Mouse (Mus musculus) liver, embryonic 15.5 days (tissue): ENCODE measurements around the gene Srgap2. TPM values are rescaled to one million over a fixed set of nuclear protein-coding genes. Genes with fewer than 3 reads are reported as not detected.
A peak's percentile ranks its signal among the peaks of the same experiment; 100 is the strongest.

ENCODE experiments used
- ATAC-seq: fragments of 200-750 bp; cut with Nextera tagmentation; 2 replicates; pipeline ENCODE4 v1.8.0; 2017; ENCODE audit warnings: moderate number of reproducible peaks, mild to moderate bottlenecking, moderate library complexity; ENCODE audit not compliant: insufficient read depth
- H3K27ac ChIP-seq: fragments of 300-500 bp; sonication (generic); replicated peaks from 2 replicates; pipeline ENCODE4 v1.5.1; 2015; ENCODE audit warnings: mild to moderate bottlenecking, inconsistent platforms
- H3K27me3 ChIP-seq: fragments of 300-500 bp; sonication (generic); 2 replicates; pipeline ENCODE4 v1.6.1; 2015; ENCODE audit warnings: mild to moderate bottlenecking, inconsistent platforms
- H3K36me3 ChIP-seq: fragments of 300-500 bp; sonication (generic); replicated peaks from 2 replicates; pipeline ENCODE4 v1.6.1; 2015; ENCODE audit warnings: moderate library complexity, mild to moderate bottlenecking, inconsistent platforms
- H3K4me1 ChIP-seq: fragments of 300-500 bp; sonication (generic); replicated peaks from 2 replicates; pipeline ENCODE4 v1.6.1; 2015; ENCODE audit warnings: inconsistent platforms
- H3K4me2 ChIP-seq: fragments of 300-500 bp; sonication (generic); 2 replicates; pipeline ENCODE4 v1.6.1; 2015; ENCODE audit warnings: moderate library complexity, mild to moderate bottlenecking, inconsistent platforms
- H3K4me3 ChIP-seq: fragments of 300-500 bp; sonication (generic); replicated peaks from 2 replicates; pipeline ENCODE4 v1.5.1; 2015; ENCODE audit warnings: mild to moderate bottlenecking, inconsistent platforms
- H3K9ac ChIP-seq: fragments of 300-500 bp; sonication (generic); 2 replicates; pipeline ENCODE4 v1.6.1; 2015; ENCODE audit warnings: moderate library complexity, mild to moderate bottlenecking, inconsistent platforms
- H3K9me3 ChIP-seq: fragments of 300-500 bp; sonication (generic); replicated peaks from 2 replicates; pipeline ENCODE4 v1.6.1; 2016; ENCODE audit warnings: inconsistent platforms
- WGBS: fragments of 180-500 bp; shearing (Covaris S2); methylation state at CpG from one replicate; pipeline ENCODE4 v1.1.7; 2015; ENCODE audit warnings: mixed read lengths; ENCODE audit not compliant: insufficient replicate concordance; 5-methylcytosine and 5-hydroxymethylcytosine counted together
- polyA plus RNA-seq: library from polyadenylated mRNA; unstranded; fragments of >200 nt; fragmentation: Nextera tagmentation; extraction: Ambion mirVana; gene quantifications from 2 replicates; pipeline ENCODE4 v1.2.1, GENCODE M21; 2015

The Srgap2 gene
- polyA plus RNA-seq, 1 experiment from 2014 or later = 3.8 TPM

DNA sequence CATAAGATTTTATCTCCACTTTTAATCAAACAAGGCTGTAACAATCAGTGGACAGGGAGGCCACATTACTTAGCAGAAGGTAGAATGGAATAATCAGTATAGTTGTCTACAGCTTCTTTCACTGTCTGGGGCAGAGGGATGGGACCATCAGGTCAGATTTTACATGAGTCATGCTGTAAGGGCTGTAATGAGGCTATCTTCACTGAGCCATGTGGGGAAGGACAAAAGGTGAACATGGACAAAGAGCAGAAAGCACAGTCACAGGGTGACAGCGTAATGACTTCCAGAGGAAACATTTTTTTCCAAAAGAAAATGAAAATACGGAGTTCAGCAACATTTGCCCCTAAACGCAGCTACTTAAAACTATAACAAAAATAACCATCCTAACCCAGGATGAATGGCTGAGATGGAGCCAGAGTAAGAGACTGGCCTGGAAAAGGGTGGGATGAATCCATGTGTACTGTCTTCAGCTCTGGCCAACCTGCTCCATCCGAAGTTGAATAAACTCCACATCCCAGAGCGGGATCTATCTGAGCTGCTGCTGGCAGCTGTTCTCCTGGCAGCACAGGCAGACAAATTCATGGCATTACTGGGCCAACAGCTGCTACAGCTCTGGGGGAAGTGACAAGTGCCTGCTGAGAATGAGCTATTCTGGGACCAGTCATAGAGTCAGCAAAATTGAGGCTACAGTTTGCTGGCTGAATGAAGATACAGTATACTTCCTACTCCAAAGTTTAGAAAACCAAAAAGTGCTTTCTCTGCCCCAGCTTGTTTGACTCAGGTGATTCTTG is 95.5 kb downstream of the Srgap2 start:
- H3K9ac ChIP-seq = no peak overlapping the region
- H3K27me3 ChIP-seq = no peaks in the 10 kb centered on the region
- H3K36me3 ChIP-seq = no peaks in the 10 kb centered on the region
- no peak overlapping the region for H3K4me3 ChIP-seq
- no peaks in the 10 kb centered on the region for H3K9me3 ChIP-seq
- H3K4me2 ChIP-seq = no peak overlapping the region
- H3K27ac ChIP-seq = no peak overlapping the region
- no peak for ATAC-seq
- H3K4me1 ChIP-seq = peaks cover 18% of the 10 kb centered on the region
- WGBS = 70% methylated on average over 5 of the region's 5 CpGs

DNA sequence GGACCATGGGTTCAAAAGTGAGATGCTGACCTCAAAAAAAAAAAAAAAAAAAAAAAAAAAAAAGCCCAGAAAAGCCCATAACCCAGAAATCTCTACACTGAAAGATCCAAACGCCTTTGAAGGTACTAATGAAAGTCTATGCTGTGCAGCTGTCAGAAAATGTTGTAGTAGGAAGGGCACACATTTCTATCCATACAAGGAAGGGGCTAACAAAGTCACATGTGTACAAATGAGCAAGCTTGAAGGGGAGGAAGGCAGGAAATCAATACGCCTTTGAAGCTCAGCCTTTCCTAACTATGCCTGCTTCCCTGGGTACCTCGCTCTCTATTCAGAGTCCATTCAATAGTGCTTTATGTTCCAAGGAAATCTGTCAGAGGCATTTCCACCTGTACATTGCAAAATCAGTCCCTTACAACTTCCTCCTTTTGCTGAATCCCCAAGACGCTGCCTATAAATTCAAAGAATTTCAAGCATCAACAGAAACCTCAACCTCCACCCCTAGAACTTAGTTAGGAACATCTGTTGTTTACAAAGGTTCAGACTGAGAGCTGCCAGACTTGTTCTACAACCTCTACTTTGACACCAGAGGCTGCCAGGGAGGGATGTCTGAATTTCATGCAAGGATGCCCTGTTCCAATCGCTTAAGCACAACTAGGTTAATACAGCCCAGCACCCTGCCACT is 99.9 kb downstream of the Srgap2 start:
- no peak for ATAC-seq
- H3K36me3 ChIP-seq = no peaks in the 10 kb centered on the region
- 41% methylated on average over 5 of the region's 5 CpGs for WGBS
- no peak overlapping the region for H3K27ac ChIP-seq
- no peak overlapping the region for H3K4me2 ChIP-seq
- H3K9me3 ChIP-seq = no peaks in the 10 kb centered on the region
- H3K4me1 ChIP-seq = peaks cover 18% of the 10 kb centered on the region
- H3K4me3 ChIP-seq = no peak overlapping the region
- H3K9ac ChIP-seq = no peak overlapping the region
- H3K27me3 ChIP-seq = no peaks in the 10 kb centered on the region

DNA sequence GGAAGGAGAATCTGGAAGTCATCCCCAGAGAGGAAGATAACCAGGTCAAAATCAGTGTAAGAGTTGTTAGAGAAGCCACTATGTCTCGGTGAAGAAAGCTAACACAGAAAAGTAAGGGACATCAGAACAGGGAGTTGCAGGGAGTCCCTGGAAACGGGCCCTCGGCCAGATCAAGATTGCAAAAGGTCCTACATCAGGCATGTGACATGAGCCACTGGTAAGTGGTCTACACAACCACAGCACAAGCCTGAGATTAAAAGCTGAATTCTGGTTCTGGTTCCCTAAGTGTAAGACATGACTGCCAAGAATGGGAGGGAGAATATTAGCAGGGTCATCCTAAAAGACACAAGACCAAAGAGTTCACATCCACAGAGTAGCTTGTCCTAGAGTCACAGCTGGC is 104.1 kb downstream of the Srgap2 start:
- Histone ChIP-seq H3K27me3 (no peaks in the 10 kb centered on the region), H3K9ac (no peak overlapping the region), H3K9me3 (no peaks in the 10 kb centered on the region), H3K4me1 (peaks cover 13% of the 10 kb centered on the region), H3K27ac (no peak overlapping the region), H3K36me3 (no peaks in the 10 kb centered on the region), H3K4me2 (no peak overlapping the region), H3K4me3 (no peak overlapping the region)
- no peak for ATAC-seq
- WGBS = 60% methylated on average over 3 of the region's 3 CpGs

DNA sequence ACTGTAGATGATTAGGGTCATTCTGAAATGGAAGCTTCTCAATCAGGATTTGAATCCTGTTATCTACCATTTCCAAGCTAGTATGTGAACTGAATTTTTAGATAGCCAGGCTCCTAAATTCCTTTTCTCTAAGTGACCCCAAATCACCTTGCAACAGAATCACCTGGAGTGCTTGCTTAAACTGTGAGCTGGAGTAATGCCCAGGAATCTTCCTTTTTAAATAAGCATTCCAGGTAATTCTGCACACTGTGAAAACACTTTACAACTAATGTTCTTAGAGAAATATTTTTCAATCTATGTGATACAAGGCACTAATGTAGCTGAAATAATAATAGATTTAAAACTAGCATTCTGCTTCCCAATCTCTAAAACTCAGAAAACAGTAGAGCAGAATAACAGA is 106.0 kb downstream of the Srgap2 start:
- H3K4me1 ChIP-seq = peaks cover 6% of the 10 kb centered on the region
- no peak overlapping the region for H3K27ac ChIP-seq
- H3K27me3 ChIP-seq = no peaks in the 10 kb centered on the region
- H3K9me3 ChIP-seq = no peaks in the 10 kb centered on the region
- no peak for ATAC-seq
- H3K4me2 ChIP-seq = no peak overlapping the region
- H3K36me3 ChIP-seq = no peaks in the 10 kb centered on the region
- H3K9ac ChIP-seq = no peak overlapping the region
- no peak overlapping the region for H3K4me3 ChIP-seq

DNA sequence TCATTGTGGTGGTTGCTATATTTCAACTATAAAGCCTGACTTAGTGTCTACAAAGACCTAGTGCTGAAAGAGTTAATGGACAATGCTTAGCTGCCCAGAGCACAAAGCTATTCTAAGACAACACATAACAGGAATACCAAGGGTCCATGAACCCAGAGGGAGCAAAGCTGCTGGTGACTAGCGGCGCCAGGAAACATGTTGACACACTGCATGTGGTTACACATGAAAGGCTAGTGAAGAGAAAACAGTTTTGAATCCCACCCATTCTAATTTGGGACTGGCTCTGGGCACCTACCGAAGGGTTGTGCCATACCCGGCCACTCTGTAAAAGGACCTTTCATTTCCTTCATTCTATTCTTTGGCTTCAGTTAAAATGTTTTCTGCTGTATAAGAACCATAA is 106.5 kb downstream of the Srgap2 start:
- 61% methylated on average over 4 of the region's 4 CpGs for WGBS
- H3K9me3 ChIP-seq = no peaks in the 10 kb centered on the region
- H3K36me3 ChIP-seq = no peaks in the 10 kb centered on the region
- H3K4me1 ChIP-seq = peaks cover 6% of the 10 kb centered on the region
- H3K4me3 ChIP-seq = no peak overlapping the region
- H3K27ac ChIP-seq = no peak overlapping the region
- no peak overlapping the region for H3K4me2 ChIP-seq
- no peak overlapping the region for H3K9ac ChIP-seq
- H3K27me3 ChIP-seq = no peaks in the 10 kb centered on the region
- no peak for ATAC-seq

DNA sequence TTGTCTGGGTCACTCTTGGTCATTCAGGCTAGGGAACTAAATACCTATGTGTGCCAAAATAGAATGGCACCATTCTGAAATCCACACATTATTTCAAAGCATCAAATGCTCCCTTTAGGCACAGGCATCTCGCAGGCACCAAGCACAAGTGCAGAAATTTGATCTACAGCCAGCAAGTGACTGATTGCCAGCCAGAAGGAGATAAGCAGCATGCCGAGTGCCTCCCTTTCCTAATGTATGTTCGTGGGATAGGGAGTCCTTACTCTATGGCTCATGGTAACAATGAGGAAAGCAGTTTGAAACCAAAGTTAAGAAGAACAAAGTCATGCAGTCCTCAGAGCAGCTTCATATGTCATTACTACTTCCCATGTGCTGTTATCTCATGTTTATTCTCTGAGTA is 107.8 kb downstream of the Srgap2 start:
- 17% methylated on average over 3 of the region's 3 CpGs for WGBS
- ATAC-seq = 0 out of 2 replicates have a peak, but pooled peaks have one; percentile 31

DNA sequence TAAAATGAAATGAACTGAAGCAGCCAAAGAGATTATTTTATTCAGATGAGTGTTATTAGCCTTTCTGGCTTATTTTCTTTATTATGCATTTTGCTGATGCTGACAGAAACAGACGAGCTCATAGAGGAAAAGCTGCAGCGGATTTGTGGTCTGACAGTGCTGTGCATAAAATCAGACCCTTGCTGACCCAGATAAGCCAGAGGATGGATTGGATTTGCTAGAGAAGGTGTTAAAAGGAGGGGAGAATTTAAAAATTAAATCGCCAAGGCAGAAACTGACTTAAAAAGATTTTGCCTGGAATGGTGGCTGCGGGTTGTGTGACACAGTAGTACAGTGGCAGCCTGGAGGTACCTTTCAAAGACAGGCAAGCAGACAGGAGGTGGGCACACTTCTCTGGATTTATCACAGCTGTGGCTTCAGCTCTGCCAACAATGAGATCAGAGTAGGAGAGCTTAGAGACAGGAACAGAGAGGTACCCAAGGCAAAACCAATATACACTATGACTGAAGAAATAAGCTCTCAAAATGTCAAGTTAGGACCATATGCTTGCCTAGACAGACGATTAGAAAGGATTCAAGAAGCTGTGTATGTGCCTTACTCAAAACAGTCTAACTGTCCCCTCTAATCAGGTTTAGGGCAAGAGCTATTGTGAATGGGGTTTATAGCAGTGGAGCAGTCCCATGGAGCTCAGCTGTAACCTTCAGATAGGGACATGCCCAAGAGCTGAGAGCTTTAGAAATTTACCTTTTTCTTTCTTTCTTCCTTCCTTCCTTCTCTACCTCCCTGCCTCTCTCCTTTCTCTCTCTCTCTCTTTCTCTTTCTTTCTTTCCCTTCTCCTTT is 109.1 kb downstream of the Srgap2 start:
- no peak overlapping the region for H3K4me3 ChIP-seq
- H3K9ac ChIP-seq = no peak overlapping the region
- H3K9me3 ChIP-seq = no peaks in the 10 kb centered on the region
- ATAC-seq = no peak
- H3K36me3 ChIP-seq = no peaks in the 10 kb centered on the region
- peaks cover 6% of the 10 kb centered on the region for H3K4me1 ChIP-seq
- H3K4me2 ChIP-seq = no peak overlapping the region
- no peaks in the 10 kb centered on the region for H3K27me3 ChIP-seq
- H3K27ac ChIP-seq = no peak overlapping the region
- WGBS = 55% methylated on average over 5 of the region's 5 CpGs

More for the DNA sequence above, 107.8 kb downstream of the Srgap2 start:
- Histone ChIP-seq H3K4me2 (no peak overlapping the region), H3K27ac (no peak overlapping the region), H3K27me3 (no peaks in the 10 kb centered on the region), H3K9me3 (no peaks in the 10 kb centered on the region), H3K4me1 (peaks cover 6% of the 10 kb centered on the region), H3K4me3 (no peak overlapping the region), H3K36me3 (no peaks in the 10 kb centered on the region), H3K9ac (no peak overlapping the region)

DNA sequence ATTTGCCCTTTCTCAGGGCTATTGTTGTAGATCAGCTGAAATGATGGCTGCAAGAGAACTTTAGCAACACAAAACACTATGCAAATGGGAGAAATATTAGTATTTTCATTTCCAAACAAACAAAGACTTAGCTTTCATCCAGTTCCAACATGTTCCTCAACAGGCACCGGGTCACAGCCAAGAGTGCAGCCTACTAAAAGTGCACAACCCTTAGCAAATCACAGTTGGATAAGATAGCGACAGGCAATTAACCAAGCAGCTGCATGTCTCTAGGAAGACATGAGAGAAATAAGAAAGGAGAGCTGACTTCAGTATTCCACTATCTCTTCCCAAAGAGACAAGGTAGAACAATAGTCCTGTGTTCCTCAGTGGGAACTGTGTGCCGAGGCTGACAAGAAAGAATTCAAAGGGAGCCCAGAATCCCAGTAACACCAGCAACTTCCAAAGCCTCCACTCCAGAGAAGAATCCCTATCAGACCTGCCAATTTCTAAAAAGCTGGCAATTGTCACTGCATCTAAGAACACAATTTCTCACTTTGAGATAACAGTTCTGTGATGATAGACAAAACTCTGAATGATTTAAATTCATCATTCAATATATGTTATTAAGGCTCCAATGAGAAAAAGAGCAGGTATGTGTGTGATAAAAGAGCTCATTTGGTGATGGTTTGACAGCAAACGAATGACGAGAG is 109.9 kb downstream of the Srgap2 start:
- no peak overlapping the region for H3K4me3 ChIP-seq
- no peak overlapping the region for H3K27ac ChIP-seq
- H3K27me3 ChIP-seq = no peaks in the 10 kb centered on the region
- H3K9me3 ChIP-seq = no peaks in the 10 kb centered on the region
- WGBS = 69% methylated on average over 5 of the region's 5 CpGs
- no peak for ATAC-seq
- no peaks in the 10 kb centered on the region for H3K36me3 ChIP-seq
- H3K9ac ChIP-seq = no peak overlapping the region
- H3K4me1 ChIP-seq = peaks cover 6% of the 10 kb centered on the region
- H3K4me2 ChIP-seq = no peak overlapping the region

DNA sequence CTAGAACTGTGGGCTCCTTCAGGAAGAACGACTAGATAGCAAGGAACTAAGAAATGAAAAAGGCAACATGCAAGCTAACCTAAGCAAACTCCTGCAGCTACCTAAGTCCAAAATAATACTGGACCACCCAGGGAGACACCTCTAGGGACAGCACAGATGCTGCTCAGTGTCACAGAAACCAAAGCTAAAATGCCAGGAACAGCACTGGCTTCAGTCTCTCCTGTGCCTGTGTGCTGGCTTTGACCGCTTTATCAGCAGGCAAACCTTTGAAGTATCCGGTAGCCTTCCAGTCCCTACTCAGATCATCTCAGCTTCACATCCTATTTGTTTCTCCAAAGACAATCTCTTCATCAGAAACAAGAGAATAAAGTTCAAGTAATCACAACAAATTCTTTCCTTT is 123.6 kb downstream of the Srgap2 start:
- Histone ChIP-seq H3K27ac (no peak overlapping the region), H3K9me3 (no peaks in the 10 kb centered on the region), H3K4me2 (no peak overlapping the region), H3K27me3 (no peaks in the 10 kb centered on the region), H3K4me1 (no peaks in the 10 kb centered on the region), H3K36me3 (no peaks in the 10 kb centered on the region), H3K4me3 (no peak overlapping the region), H3K9ac (no peak overlapping the region)
- WGBS = 65% methylated on average over 3 of the region's 3 CpGs
- ATAC-seq = no peak

DNA sequence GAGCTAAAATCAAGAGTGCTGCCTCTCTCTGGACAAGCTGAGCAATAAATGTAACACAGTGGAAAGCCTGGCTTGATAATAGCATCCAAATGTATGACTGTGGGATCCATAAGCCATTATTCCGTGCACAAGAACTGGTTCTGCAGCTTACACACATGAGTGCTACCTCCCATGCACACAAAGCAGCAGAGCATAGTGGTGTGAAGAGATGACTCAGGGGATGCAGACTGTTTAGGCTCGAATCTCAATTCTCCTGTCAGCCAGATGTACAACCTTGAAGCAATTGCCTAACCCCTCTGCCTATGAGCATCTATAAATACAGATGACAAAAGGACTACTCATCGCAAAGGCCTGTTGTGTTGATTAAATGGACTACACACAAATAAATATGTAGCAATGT is 126.3 kb downstream of the Srgap2 start:
- no peaks in the 10 kb centered on the region for H3K9me3 ChIP-seq
- no peaks in the 10 kb centered on the region for H3K4me1 ChIP-seq
- no peak overlapping the region for H3K4me2 ChIP-seq
- no peaks in the 10 kb centered on the region for H3K36me3 ChIP-seq
- no peak overlapping the region for H3K9ac ChIP-seq
- H3K27ac ChIP-seq = no peak overlapping the region
- ATAC-seq = no peak
- no peak overlapping the region for H3K4me3 ChIP-seq
- 68% methylated on average over 3 of the region's 3 CpGs for WGBS
- no peaks in the 10 kb centered on the region for H3K27me3 ChIP-seq

DNA sequence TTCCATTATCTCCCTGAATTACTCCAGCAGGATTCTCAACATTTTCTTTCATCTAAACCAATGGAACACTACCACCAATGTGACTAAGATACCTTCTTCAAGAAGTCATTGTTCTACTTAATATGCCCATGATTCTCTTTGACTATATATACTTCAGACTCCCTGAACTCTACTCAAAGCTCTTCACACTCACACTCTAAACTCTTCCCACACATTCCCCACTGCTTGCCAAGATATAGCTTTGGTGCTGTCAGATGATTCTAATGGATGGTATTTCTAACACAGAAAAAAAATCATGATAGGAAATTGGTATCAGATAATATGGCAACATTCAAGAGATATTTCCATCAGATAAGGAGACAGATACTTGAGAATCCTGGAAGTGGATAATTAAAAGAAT is 129.0 kb downstream of the Srgap2 start:
- ATAC-seq = no peak
- no peak overlapping the region for H3K9ac ChIP-seq
- H3K4me3 ChIP-seq = no peak overlapping the region
- no peaks in the 10 kb centered on the region for H3K9me3 ChIP-seq
- H3K36me3 ChIP-seq = no peaks in the 10 kb centered on the region
- H3K4me1 ChIP-seq = no peaks in the 10 kb centered on the region
- no peak overlapping the region for H3K27ac ChIP-seq
- H3K4me2 ChIP-seq = no peak overlapping the region
- H3K27me3 ChIP-seq = no peaks in the 10 kb centered on the region
